Mouse (Mus musculus): Measurements from ENCODE around the gene Sprr2f. TPM values are rescaled to one million over a fixed set of nuclear protein-coding genes. Genes with fewer than 3 reads are reported as not detected.

Sprr2f gene
- total RNA-seq (2014; rRNA removed; ENCODE audit: low replicate concordance) (not detected in 2 replicates), polyA plus RNA-seq (2015; fragmentation: Nextera tagmentation; extraction: Ambion mirVana) (not detected in 2 replicates)

- no peak within 1 kb of the TSS for H3K9ac ChIP-seq (replicated peaks; ENCODE audit: low read depth, low read length)
- no peaks in the 10 kb centered on the region for H3K36me3 ChIP-seq (replicated peaks; ENCODE audit: control insufficient read depth, insufficient read depth, low read length)
- no peaks in the 10 kb centered on the region for H3K27me3 ChIP-seq (ENCODE audit: control insufficient read depth, insufficient read depth, low read length)
- H3K9me3 ChIP-seq (replicated peaks; ENCODE audit: control insufficient read depth, low read length): no peaks in the 10 kb centered on the region
- ATAC-seq (ENCODE audit: insufficient read depth, low read depth) (no peak), DNase-seq (ENCODE audit: low spot score) (no peak)
- H3K4me2 ChIP-seq (ENCODE audit: low read depth, low read length): no peak within 1 kb of the TSS
- no peak within 1 kb of the TSS for H3K27ac ChIP-seq (ENCODE audit: low read depth)
- 46% methylated on average over 3 of the region's 3 CpGs for WGBS
- H3K4me3 ChIP-seq (ENCODE audit: low read depth, low read length): no peak within 1 kb of the TSS
- H3K4me1 ChIP-seq (ENCODE audit: control insufficient read depth, insufficient read depth): no peaks in the 10 kb centered on the region
- TF ChIP-seq CTCF (IDR thresholded peaks at IDR 0.05; ENCODE audit: low read depth) (no peak), EP300 (IDR thresholded peaks at IDR 0.05; ENCODE audit: low read depth) (no peak)
Observed at GRCm38 (mm10) chr3:92364887-92365286, at the start of gene Sprr2f. Sprr2f (plus strand) TSS chr3:92365187.

GRCm38 (mm10) chr3:92316320-92316719 is 48.7 kb upstream of the Sprr2f start, which contains the start of gene Sprr2b:
Sprr2b (plus strand) TSS chr3:92316620.
- 67% methylated on average over 2 of the region's 2 CpGs for WGBS
- no peaks in the 10 kb centered on the region for H3K9me3 ChIP-seq (replicated peaks; ENCODE audit: control insufficient read depth, low read length)

GRCm38 (mm10) chr3:92317384-92317783 is 47.6 kb upstream of the Sprr2f start:
- H3K9ac ChIP-seq (replicated peaks; ENCODE audit: low read depth, low read length): no peak overlapping the region
- 71% methylated on average over 2 of the region's 2 CpGs for WGBS
- TF ChIP-seq CTCF (IDR thresholded peaks at IDR 0.05; ENCODE audit: low read depth): no peak
- H3K36me3 ChIP-seq (replicated peaks; ENCODE audit: control insufficient read depth, insufficient read depth, low read length): no peaks in the 10 kb centered on the region
- no peaks in the 10 kb centered on the region for H3K4me1 ChIP-seq (ENCODE audit: control insufficient read depth, insufficient read depth)
- H3K4me3 ChIP-seq (ENCODE audit: low read depth, low read length): no peak overlapping the region
- ATAC-seq (ENCODE audit: insufficient read depth, low read depth) (no peak), DNase-seq (ENCODE audit: low spot score) (no peak)
- H3K4me2 ChIP-seq (ENCODE audit: low read depth, low read length): no peak overlapping the region
- H3K27ac ChIP-seq (ENCODE audit: low read depth): no peak overlapping the region
- H3K27me3 ChIP-seq (ENCODE audit: control insufficient read depth, insufficient read depth, low read length): no peaks in the 10 kb centered on the region
- no peaks in the 10 kb centered on the region for H3K9me3 ChIP-seq (replicated peaks; ENCODE audit: control insufficient read depth, low read length)

More at GRCm38 (mm10) chr3:92316320-92316719, 48.7 kb upstream of the Sprr2f start, which contains the start of gene Sprr2b:
- Histone ChIP-seq H3K9ac (replicated peaks; ENCODE audit: low read depth, low read length) (no peak within 1 kb of the TSS), H3K4me2 (ENCODE audit: low read depth, low read length) (no peak within 1 kb of the TSS), H3K27me3 (ENCODE audit: control insufficient read depth, insufficient read depth, low read length) (no peaks in the 10 kb centered on the region), H3K4me3 (ENCODE audit: low read depth, low read length) (no peak within 1 kb of the TSS), H3K36me3 (replicated peaks; ENCODE audit: control insufficient read depth, insufficient read depth, low read length) (no peaks in the 10 kb centered on the region), H3K4me1 (ENCODE audit: control insufficient read depth, insufficient read depth) (no peaks in the 10 kb centered on the region), H3K27ac (ENCODE audit: low read depth) (no peak within 1 kb of the TSS)
- no peak for DNase-seq (ENCODE audit: low spot score)
- no peak for ATAC-seq (ENCODE audit: insufficient read depth, low read depth)
- no peak for TF ChIP-seq EP300 (IDR thresholded peaks at IDR 0.05; ENCODE audit: low read depth)
- TF ChIP-seq CTCF (IDR thresholded peaks at IDR 0.05; ENCODE audit: low read depth): no peak

- 53% methylated on average over 1 of the region's 1 CpGs for WGBS
- no peak for TF ChIP-seq CTCF (IDR thresholded peaks at IDR 0.05; ENCODE audit: low read depth)
- TF ChIP-seq EP300 (IDR thresholded peaks at IDR 0.05; ENCODE audit: low read depth): no peak
- H3K4me3 ChIP-seq (ENCODE audit: low read depth, low read length): no peak overlapping the region
Observed at GRCm38 (mm10) chr3:92336278-92336677, 28.7 kb upstream of the Sprr2f start.

GRCm38 (mm10) chr3:92338840-92339239 is 26.1 kb upstream of the Sprr2f start, which contains the start of gene Sprr2d:
Sprr2d (plus strand) TSS chr3:92339140.
- Histone ChIP-seq H3K4me3 (ENCODE audit: low read depth, low read length) (no peak within 1 kb of the TSS), H3K9ac (replicated peaks; ENCODE audit: low read depth, low read length) (no peak within 1 kb of the TSS), H3K27me3 (ENCODE audit: control insufficient read depth, insufficient read depth, low read length) (no peaks in the 10 kb centered on the region), H3K4me1 (ENCODE audit: control insufficient read depth, insufficient read depth) (no peaks in the 10 kb centered on the region), H3K27ac (ENCODE audit: low read depth) (no peak within 1 kb of the TSS), H3K4me2 (ENCODE audit: low read depth, low read length) (no peak within 1 kb of the TSS), H3K9me3 (replicated peaks; ENCODE audit: control insufficient read depth, low read length) (no peaks in the 10 kb centered on the region), H3K36me3 (replicated peaks; ENCODE audit: control insufficient read depth, insufficient read depth, low read length) (no peaks in the 10 kb centered on the region)
- ATAC-seq (ENCODE audit: insufficient read depth, low read depth): no peak
- 87% methylated on average over 5 of the region's 5 CpGs for WGBS
- no peak for TF ChIP-seq EP300 (IDR thresholded peaks at IDR 0.05; ENCODE audit: low read depth)
- no peak for TF ChIP-seq CTCF (IDR thresholded peaks at IDR 0.05; ENCODE audit: low read depth)
- DNase-seq (ENCODE audit: low spot score): no peak

More at GRCm38 (mm10) chr3:92336278-92336677, 28.7 kb upstream of the Sprr2f start:
- Histone ChIP-seq H3K27ac (ENCODE audit: low read depth) (no peak overlapping the region), H3K4me1 (ENCODE audit: control insufficient read depth, insufficient read depth) (no peaks in the 10 kb centered on the region), H3K9ac (replicated peaks; ENCODE audit: low read depth, low read length) (no peak overlapping the region), H3K36me3 (replicated peaks; ENCODE audit: control insufficient read depth, insufficient read depth, low read length) (no peaks in the 10 kb centered on the region), H3K9me3 (replicated peaks; ENCODE audit: control insufficient read depth, low read length) (no peaks in the 10 kb centered on the region), H3K4me2 (ENCODE audit: low read depth, low read length) (no peak overlapping the region), H3K27me3 (ENCODE audit: control insufficient read depth, insufficient read depth, low read length) (no peaks in the 10 kb centered on the region)
- no peak for DNase-seq (ENCODE audit: low spot score)
- ATAC-seq (ENCODE audit: insufficient read depth, low read depth): no peak

- DNase-seq (ENCODE audit: low spot score) (no peak), ATAC-seq (ENCODE audit: insufficient read depth, low read depth) (no peak)
- Histone ChIP-seq H3K4me2 (ENCODE audit: low read depth, low read length) (no peak within 1 kb of the TSS), H3K27ac (ENCODE audit: low read depth) (no peak within 1 kb of the TSS), H3K4me3 (ENCODE audit: low read depth, low read length) (no peak within 1 kb of the TSS), H3K9ac (replicated peaks; ENCODE audit: low read depth, low read length) (no peak within 1 kb of the TSS), H3K27me3 (ENCODE audit: control insufficient read depth, insufficient read depth, low read length) (no peaks in the 10 kb centered on the region), H3K9me3 (replicated peaks; ENCODE audit: control insufficient read depth, low read length) (no peaks in the 10 kb centered on the region), H3K4me1 (ENCODE audit: control insufficient read depth, insufficient read depth) (no peaks in the 10 kb centered on the region), H3K36me3 (replicated peaks; ENCODE audit: control insufficient read depth, insufficient read depth, low read length) (no peaks in the 10 kb centered on the region)
- WGBS: 70% methylated on average over 2 of the region's 2 CpGs
- TF ChIP-seq EP300 (IDR thresholded peaks at IDR 0.05; ENCODE audit: low read depth) (no peak), CTCF (IDR thresholded peaks at IDR 0.05; ENCODE audit: low read depth) (no peak)
Observed at GRCm38 (mm10) chr3:92351843-92352242, 13.1 kb upstream of the Sprr2f start, which contains the start of gene Sprr2e. Sprr2e (plus strand) TSS chr3:92352143.

All from heart, postnatal 0 days (tissue).